Mouse (Mus musculus): ENCODE measurements around the gene Adam4.
"Not testable (repeated sequence)": the region's sequence is repeated elsewhere in the genome, so short reads cannot be mapped to it uniquely, and the experiment has no call there.

Gene Adam4

DNA sequence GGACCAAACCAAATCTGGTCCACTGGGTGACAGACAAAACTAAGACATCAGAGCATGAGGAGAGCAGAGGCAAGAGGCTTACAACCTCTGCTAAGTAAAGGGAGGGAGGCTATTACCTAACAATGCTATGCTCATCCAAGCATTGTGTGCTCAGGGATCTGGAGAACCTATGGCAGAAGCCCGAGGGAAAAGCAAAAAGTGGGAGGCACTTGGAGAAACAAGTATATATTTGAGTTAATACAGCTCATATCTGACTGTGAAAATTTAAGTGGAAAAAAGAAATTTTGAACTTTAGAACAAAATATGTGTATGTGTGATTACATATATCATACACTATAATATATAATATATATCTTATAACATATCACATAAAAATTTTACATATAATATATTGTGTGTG, at the start of gene Adam4:
TSS of gene Adam4 (minus strand) at position 101 of the 400 bp plus-strand sequence.
- no peak for DNase-seq (ENCODE audit: low read depth, low spot score)

DNA sequence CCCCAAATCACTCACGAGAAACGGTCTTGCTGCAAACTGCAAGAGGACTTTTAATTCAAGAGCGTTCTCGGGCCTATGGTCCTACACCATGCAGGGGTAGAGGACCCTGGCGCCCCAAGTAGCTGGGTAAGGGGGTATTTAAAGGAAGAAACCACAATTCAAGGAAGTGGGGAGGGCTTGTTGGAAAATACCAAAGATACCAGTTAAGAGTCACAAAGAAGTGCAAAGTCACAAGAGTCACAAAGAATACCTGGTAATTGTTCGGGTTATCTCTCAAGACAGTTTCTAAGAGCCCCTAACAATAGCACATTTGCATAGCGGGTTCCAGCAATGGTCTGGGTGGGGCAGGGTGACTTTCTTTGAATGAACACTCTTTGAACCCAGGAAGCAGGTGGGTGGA, 37.3 kb upstream of the Adam4 start:
- DNase-seq (ENCODE audit: low read depth, low spot score) = not testable (repeated sequence)

DNA sequence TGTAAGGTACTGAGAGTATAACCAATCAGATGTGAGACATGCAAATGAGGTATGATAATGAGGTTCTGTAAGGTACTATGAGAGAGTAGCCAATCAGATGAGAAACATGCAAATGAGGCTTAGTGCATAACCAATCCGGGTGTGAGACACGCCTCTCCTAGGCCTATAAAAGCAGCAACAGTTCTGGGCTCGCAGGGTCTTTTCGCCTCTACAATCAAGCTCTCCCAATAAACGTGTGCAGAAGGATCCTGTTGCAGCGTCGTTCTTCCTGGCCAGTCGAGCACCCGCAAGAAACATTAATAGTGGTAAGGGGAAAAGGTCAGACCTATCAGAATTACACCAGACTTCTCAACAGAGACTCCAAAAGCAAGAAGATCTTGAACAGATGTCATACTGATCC, 17.2 kb upstream of the Adam4 start:
- not testable (repeated sequence) for DNase-seq (ENCODE audit: low read depth, low spot score)

DNA sequence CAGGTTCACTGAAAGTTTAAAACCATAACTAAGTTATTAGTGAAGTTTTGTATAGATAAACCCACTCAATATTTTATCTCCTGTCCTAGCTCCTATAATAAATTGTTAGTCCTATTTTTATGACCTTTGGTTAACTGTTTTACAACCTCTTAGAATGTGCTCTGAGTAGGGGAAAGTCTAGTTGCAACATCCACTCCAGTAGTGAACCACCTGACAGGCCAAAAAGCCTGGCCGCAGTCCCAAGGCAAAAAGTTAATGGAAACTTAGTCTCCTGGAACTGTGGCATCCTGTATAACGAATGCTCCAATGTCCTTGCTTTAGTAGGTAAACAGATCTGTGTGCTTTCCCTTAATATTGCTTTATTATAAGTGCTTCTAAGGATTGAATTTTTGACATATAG, 13.0 kb upstream of the Adam4 start:
- DNase-seq (ENCODE audit: low read depth, low spot score) = not testable (repeated sequence)

DNA sequence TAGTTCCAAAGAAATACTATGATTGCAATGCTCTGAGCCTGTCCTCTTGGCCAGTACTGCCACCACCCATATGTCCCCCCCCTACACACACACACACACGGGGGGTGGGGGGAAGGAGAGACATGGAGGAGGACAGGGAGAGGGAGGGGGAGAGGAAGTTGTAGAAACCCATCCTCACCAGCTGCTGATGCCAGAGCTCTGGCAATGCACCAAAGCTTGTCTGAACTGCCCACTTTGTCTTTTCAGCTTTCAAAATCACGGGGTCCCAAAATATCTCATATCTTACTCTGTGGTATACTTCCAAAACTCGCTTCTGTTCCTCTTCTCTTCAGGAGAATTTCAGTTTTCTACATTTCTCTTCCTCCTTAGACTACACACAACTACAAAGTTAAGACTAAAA, 8.5 kb downstream of the Adam4 start:
- no peak for DNase-seq (ENCODE audit: low read depth, low spot score)

DNA sequence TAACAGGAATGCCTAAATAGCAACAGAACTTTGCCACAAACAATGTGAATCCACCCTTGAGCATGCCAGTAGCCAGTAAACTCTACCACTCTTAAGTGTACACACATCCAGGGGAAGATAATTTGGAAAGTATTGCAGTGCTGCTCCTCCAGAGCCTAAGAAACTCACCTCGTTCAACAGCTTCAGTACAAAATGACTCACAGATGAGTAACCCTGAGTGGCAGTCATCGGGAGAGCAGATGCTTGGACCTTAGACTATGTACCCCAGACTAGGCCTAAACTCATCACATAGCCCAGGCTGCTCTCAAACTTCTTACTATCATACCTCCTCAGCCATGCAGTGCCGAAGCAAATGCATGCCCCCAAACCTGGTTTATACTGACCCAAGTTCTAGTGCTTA, 12.8 kb downstream of the Adam4 start:
- no peak for DNase-seq (ENCODE audit: low read depth, low spot score)

DNA sequence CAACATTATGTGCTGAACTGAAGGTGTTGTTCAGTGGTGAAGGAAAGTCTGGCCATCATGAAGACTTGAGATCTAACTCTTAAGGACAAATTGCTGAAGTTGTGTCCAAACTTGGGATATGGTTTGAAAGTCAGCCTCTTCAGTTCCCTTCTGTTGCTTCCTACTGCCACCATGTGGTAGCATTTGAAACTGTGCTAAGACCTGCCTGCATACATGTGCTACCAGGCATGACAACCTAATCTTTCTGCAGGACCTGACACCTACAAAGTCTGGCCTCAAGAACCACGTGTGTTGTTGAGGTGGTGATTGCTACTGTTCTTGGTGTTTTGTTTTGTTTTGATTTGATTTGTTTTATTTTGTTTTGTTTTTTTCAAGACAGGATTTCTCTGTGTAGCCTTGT, 19.6 kb downstream of the Adam4 start:
- peak; percentile 26 for DNase-seq (ENCODE audit: low read depth, low spot score)

DNA sequence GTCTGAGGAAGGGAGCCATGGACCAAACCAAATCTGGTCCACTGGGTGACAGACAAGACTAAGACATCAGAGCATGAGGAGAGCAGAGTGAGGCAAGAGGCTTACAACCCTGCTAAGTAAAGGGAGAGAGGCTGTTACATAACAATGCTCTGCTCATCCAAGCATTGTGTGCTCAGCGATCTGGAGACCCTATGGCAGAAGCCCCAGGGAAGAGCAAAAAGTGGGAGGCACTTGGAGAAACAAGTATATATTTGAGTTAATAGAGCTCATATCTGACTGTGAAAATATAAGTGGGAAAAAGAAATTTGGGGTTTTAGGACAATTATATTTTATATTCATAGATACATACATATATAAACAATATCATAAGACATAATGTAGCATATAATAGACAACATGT, 42.4 kb downstream of the Adam4 start, which contains the start of gene Gm4787:
TSS of gene Gm4787 (minus strand) at position 101 of the 400 bp plus-strand sequence.
- DNase-seq (ENCODE audit: low read depth, low spot score) = not testable (repeated sequence)
